Mouse (Mus musculus): ENCODE results near the gene Tmed11. TPM values are rescaled to one million over a fixed set of nuclear protein-coding genes. Genes with fewer than 3 reads are reported as not detected.

The Tmed11 gene
- total RNA-seq, 2 experiments from 2014 or later = not detected

Other genes starting within 250 kb of the Tmed11 start
- 100 to 1,000 TPM; 527 to 537 TPM for gene Cplx1, start 245.3 kb downstream of the Tmed11 start, total RNA-seq (2021)
- 10 to 100 TPM; 87.3 to 90.5 TPM for gene Gak, start 165.6 kb downstream of the Tmed11 start, total RNA-seq (2021)
- 10 to 100 TPM; 38.3 to 44.2 TPM for gene Tmem175, start 165.6 kb downstream of the Tmed11 start, total RNA-seq (2021)
- gene Idua, start 135.0 kb downstream of the Tmed11 start, total RNA-seq (2021) = 1 to 10 TPM; 9.6 TPM
- 10 to 100 TPM; 51.4 to 53.5 TPM for gene Dgkq, start 125.7 kb downstream of the Tmed11 start, total RNA-seq (2021)
- gene Slc26a1, start 119.8 kb downstream of the Tmed11 start, total RNA-seq (2021) = 1 to 10 TPM; 1.3 to 2.6 TPM
- gene Fgfrl1, start 103.0 kb downstream of the Tmed11 start, total RNA-seq (2021) = 10 to 100 TPM; 14.4 to 20.7 TPM
- not detected for gene Rnf212, start 20.4 kb downstream of the Tmed11 start, total RNA-seq (2021)
- gene Vmn2r8, start 13.5 kb upstream of the Tmed11 start, total RNA-seq (2021) = not detected
- gene Vmn2r9, start 57.2 kb upstream of the Tmed11 start, total RNA-seq (2021) = not detected
- not detected for gene Vmn2r10, start 211.2 kb upstream of the Tmed11 start, total RNA-seq (2021)